Mouse (Mus musculus) lung, embryonic 16.5 days (tissue): ENCODE measurements at regions not wholly inside any gene's neighbourhood (a gene's known extent, or its start where the extent isn't known, plus 50 kb on each side); places are given as distances from the start of the nearest gene placed in this dataset.

Experiments
- ATAC-seq: fragments of 200-750 bp; cut with Nextera tagmentation; 2 replicates; pipeline ENCODE4 v1.8.0; 2017; ENCODE audit warnings: low read depth, mild to moderate bottlenecking, moderate library complexity
- H3K27ac ChIP-seq: fragments of 300-500 bp; sonication (generic); 2 replicates; pipeline ENCODE4 v1.5.1; 2014; ENCODE audit warnings: mild to moderate bottlenecking, control low read depth, low read length
- H3K27me3 ChIP-seq: fragments of 300-500 bp; sonication (generic); 2 replicates; pipeline ENCODE4 v1.6.1; 2014; ENCODE audit warnings: low read depth, low read length, mixed read lengths; ENCODE audit not compliant: control insufficient read depth, insufficient read depth
- H3K36me3 ChIP-seq: fragments of 300-500 bp; sonication (generic); 2 replicates; pipeline ENCODE4 v1.6.1; 2014; ENCODE audit warnings: low read length; ENCODE audit not compliant: control insufficient read depth, insufficient read depth
- H3K4me1 ChIP-seq: fragments of 300-500 bp; sonication (generic); replicated peaks from 2 replicates; pipeline ENCODE4 v1.6.1; 2014; ENCODE audit warnings: low read length, mixed read lengths; ENCODE audit not compliant: control insufficient read depth, insufficient read depth
- H3K4me2 ChIP-seq: fragments of 300-500 bp; sonication (generic); 2 replicates; pipeline ENCODE4 v1.6.1; 2014; ENCODE audit warnings: low read depth, low read length, control low read depth
- H3K4me3 ChIP-seq: fragments of 300-500 bp; sonication (generic); 2 replicates; pipeline ENCODE4 v1.5.1; 2014; ENCODE audit warnings: mild to moderate bottlenecking, low read length, control low read depth
- H3K9ac ChIP-seq: fragments of 300-500 bp; sonication (generic); 2 replicates; pipeline ENCODE4 v1.6.1; 2014; ENCODE audit warnings: low read length, control low read depth
- H3K9me3 ChIP-seq: fragments of 300-500 bp; sonication (generic); 2 replicates; pipeline ENCODE4 v1.6.1; 2016; ENCODE audit warnings: low read length; ENCODE audit not compliant: control insufficient read depth
- WGBS: fragments of 180-500 bp; shearing (Covaris S2); extraction: QIAGEN DNeasy Blood & Tissue Kit; methylation state at CpG from one replicate; pipeline ENCODE4 v1.1.7; 2014; 5-methylcytosine and 5-hydroxymethylcytosine counted together

DNA sequence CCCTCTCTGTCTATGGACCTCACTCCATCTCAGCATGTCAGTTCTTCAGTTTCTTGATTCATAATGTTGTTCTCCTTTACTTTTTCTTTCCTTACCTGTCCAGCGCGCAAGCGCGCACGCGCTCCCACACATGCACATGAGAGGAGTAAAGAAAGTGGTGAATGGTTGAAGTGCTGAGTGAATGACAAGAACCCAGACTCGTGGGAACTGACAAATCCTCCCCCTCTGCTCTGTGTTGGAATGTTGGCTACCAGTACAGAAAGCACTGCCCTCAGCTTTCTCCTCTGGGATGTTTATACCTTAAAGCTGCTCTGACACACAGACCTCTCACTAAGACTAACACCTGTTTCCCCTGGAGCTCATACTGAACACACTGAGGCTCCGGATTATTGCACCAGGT lies 302.2 kb upstream of the Nrp1 start:
- Histone ChIP-seq H3K4me1 (no peaks in the 10 kb centered on the region), H3K36me3 (no peaks in the 10 kb centered on the region), H3K27me3 (no peaks in the 10 kb centered on the region), H3K9me3 (no peaks in the 10 kb centered on the region), H3K9ac (no peak overlapping the region), H3K27ac (no peak overlapping the region), H3K4me3 (no peak overlapping the region), H3K4me2 (no peak overlapping the region)
- ATAC-seq, result no peak
- 76% methylated on average over 8 of the region's 8 CpGs for WGBS

DNA sequence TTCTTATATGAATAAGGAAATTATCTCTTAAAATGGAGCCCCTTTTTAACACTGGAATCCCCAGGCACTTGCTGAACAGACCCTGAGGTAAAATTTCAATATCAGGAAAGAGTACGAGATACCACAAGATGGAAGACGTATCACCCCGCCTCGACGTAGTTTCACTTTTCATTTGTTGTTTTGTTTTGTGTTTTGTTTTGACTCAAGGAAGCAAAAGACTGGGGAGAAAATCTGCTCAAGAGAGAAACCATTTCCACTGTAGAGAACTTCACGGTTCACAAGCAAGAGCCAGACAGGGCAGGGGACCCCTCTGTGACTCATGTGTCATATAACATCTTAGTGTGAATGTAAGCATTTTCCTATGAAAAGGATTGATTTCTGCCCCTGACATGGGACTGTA lies 300.6 kb upstream of the Nrp1 start:
- Histone ChIP-seq H3K36me3 (no peaks in the 10 kb centered on the region), H3K27ac (no peak overlapping the region), H3K4me2 (no peak overlapping the region), H3K9ac (no peak overlapping the region), H3K4me3 (no peak overlapping the region), H3K27me3 (no peaks in the 10 kb centered on the region), H3K9me3 (no peaks in the 10 kb centered on the region), H3K4me1 (no peaks in the 10 kb centered on the region)
- ATAC-seq, result no peak
- 90% methylated on average over 6 of the region's 6 CpGs for WGBS

GRCm38 (mm10) chr8:128059817-128060216 lies 298.6 kb upstream of the Nrp1 start:
- no peak for ATAC-seq
- no peak overlapping the region for H3K27ac ChIP-seq
- H3K9ac ChIP-seq, result no peak overlapping the region
- 81% methylated on average over 3 of the region's 3 CpGs for WGBS
- H3K27me3 ChIP-seq, result no peaks in the 10 kb centered on the region
- H3K4me3 ChIP-seq, result no peak overlapping the region
- H3K4me1 ChIP-seq, result no peaks in the 10 kb centered on the region
- H3K36me3 ChIP-seq, result no peaks in the 10 kb centered on the region
- no peaks in the 10 kb centered on the region for H3K9me3 ChIP-seq
- no peak overlapping the region for H3K4me2 ChIP-seq

GRCm38 (mm10) chr8:128064211-128064610 lies 294.2 kb upstream of the Nrp1 start:
- WGBS, result 83% methylated on average over 1 of the region's 1 CpGs
- Histone ChIP-seq H3K4me1 (no peaks in the 10 kb centered on the region), H3K27ac (no peak overlapping the region), H3K9ac (no peak overlapping the region), H3K27me3 (no peaks in the 10 kb centered on the region), H3K36me3 (no peaks in the 10 kb centered on the region), H3K4me3 (no peak overlapping the region), H3K4me2 (no peak overlapping the region), H3K9me3 (no peaks in the 10 kb centered on the region)
- ATAC-seq, result no peak

DNA sequence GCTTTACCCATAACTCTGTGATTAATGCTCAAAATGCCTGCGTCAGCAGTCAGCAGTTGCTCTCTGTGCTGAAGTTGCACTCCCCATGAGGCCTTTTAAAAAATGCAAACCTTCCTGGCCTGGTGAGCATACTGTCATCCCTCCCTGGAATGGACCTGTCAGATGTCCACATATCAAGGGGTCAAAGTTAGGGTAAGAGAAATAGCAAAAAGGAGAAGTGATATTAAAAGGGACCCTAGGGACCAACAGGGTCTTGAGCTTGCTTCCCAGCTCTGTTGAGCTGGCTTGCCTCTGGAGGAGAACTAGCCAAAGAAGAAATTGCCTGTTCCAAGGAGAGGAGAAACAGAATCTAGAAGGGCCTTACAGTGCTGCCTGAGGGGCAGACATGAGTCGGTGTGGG lies 293.3 kb upstream of the Nrp1 start:
- no peak overlapping the region for H3K9ac ChIP-seq
- ATAC-seq, result no peak
- no peak overlapping the region for H3K4me2 ChIP-seq
- no peaks in the 10 kb centered on the region for H3K27me3 ChIP-seq
- H3K4me3 ChIP-seq, result no peak overlapping the region
- H3K4me1 ChIP-seq, result no peaks in the 10 kb centered on the region
- H3K9me3 ChIP-seq, result no peaks in the 10 kb centered on the region
- H3K36me3 ChIP-seq, result no peaks in the 10 kb centered on the region
- 73% methylated on average over 2 of the region's 2 CpGs for WGBS
- H3K27ac ChIP-seq, result no peak overlapping the region

- Histone ChIP-seq H3K9ac (no peak overlapping the region), H3K27ac (no peak overlapping the region), H3K9me3 (no peaks in the 10 kb centered on the region), H3K4me2 (no peak overlapping the region), H3K4me1 (no peaks in the 10 kb centered on the region), H3K27me3 (no peaks in the 10 kb centered on the region), H3K36me3 (no peaks in the 10 kb centered on the region), H3K4me3 (no peak overlapping the region)
- WGBS, result 67% methylated on average over 7 of the region's 7 CpGs
- ATAC-seq, result peak; percentile 61
These were observed 292.3 kb upstream of the Nrp1 start for GRCm38 (mm10) chr8:128065964-128066680.

GRCm38 (mm10) chr8:128069749-128070148 lies 288.7 kb upstream of the Nrp1 start:
- no peak overlapping the region for H3K4me2 ChIP-seq
- no peak overlapping the region for H3K27ac ChIP-seq
- H3K27me3 ChIP-seq, result no peaks in the 10 kb centered on the region
- H3K4me3 ChIP-seq, result no peak overlapping the region
- no peak overlapping the region for H3K9ac ChIP-seq
- no peaks in the 10 kb centered on the region for H3K36me3 ChIP-seq
- ATAC-seq, result no peak
- 50% methylated on average over 2 of the region's 2 CpGs for WGBS
- H3K9me3 ChIP-seq, result no peaks in the 10 kb centered on the region
- no peaks in the 10 kb centered on the region for H3K4me1 ChIP-seq

DNA sequence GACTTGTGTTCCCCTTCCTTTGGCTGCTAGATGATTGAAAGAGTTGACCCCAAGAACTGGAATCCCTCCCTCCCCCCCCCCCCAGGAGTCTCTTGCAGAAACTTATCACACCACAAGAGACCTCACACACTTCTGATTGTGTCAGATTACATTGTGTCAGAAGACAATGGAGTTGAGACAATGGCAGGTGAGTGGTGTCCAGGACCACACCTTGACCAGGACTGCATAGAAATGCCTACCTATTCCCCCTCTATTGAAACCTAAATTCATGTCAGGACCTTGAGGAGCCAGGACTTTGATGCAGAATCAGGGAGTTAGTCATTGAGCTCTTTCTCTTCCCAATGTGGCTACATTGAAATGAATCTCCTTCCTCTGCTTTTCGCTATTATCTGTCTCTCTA lies 282.8 kb upstream of the Nrp1 start:
- no peak for ATAC-seq
- no peaks in the 10 kb centered on the region for H3K9me3 ChIP-seq
- no peaks in the 10 kb centered on the region for H3K4me1 ChIP-seq
- H3K4me3 ChIP-seq, result no peak overlapping the region
- 75% methylated on average over 1 of the region's 1 CpGs for WGBS
- no peak overlapping the region for H3K9ac ChIP-seq
- no peaks in the 10 kb centered on the region for H3K36me3 ChIP-seq
- H3K4me2 ChIP-seq, result no peak overlapping the region
- no peak overlapping the region for H3K27ac ChIP-seq
- H3K27me3 ChIP-seq, result no peaks in the 10 kb centered on the region

- Histone ChIP-seq H3K4me3 (no peak overlapping the region), H3K9me3 (no peaks in the 10 kb centered on the region), H3K36me3 (no peaks in the 10 kb centered on the region), H3K4me1 (no peaks in the 10 kb centered on the region), H3K9ac (no peak overlapping the region), H3K4me2 (no peak overlapping the region), H3K27ac (no peak overlapping the region), H3K27me3 (no peaks in the 10 kb centered on the region)
- no peak for ATAC-seq
- 92% methylated on average over 4 of the region's 4 CpGs for WGBS
These were observed 282.2 kb upstream of the Nrp1 start for GRCm38 (mm10) chr8:128076226-128076625.

- Histone ChIP-seq H3K27me3 (no peaks in the 10 kb centered on the region), H3K27ac (no peak overlapping the region), H3K4me3 (no peak overlapping the region), H3K9me3 (no peaks in the 10 kb centered on the region), H3K9ac (no peak overlapping the region), H3K4me1 (no peaks in the 10 kb centered on the region), H3K4me2 (no peak overlapping the region), H3K36me3 (no peaks in the 10 kb centered on the region)
- 84% methylated on average over 1 of the region's 1 CpGs for WGBS
- ATAC-seq, result no peak
These were observed 279.7 kb upstream of the Nrp1 start for GRCm38 (mm10) chr8:128078740-128079139.
